In genomic region chr9:46608695-46609094, GRCm38 (mm10) we compare ENCODE assay signal across 24 mouse cellular contexts.
A peak's percentile ranks its signal among the peaks of the same experiment; 100 is the strongest.
DNase-seq lines count a peak whose midpoint lies in the region; ATAC-seq and TF ChIP-seq lines count a peak whose summit lies in the region.
"Had no signal": no experiment of that assay in that cellular context is flagged by ENCODE, and none has a peak within 500 bp of the region (broad histone marks: within the 10 kb centered on the region; RNA-seq: fewer than 3 reads in every experiment).

No protein-coding gene starts in this region.

- H3K4me3 ChIP-seq in intestine, embryonic 14.5 days (ENCODE audit: low read depth, low read length): no peak overlapping the region
- no peak overlapping the region for H3K4me3 ChIP-seq in intestine, embryonic 16.5 days (ENCODE audit: low read length)
- no peak overlapping the region for H3K4me3 ChIP-seq in midbrain, postnatal 0 days (ENCODE audit: low read depth, low read length)
- no peak overlapping the region for H3K4me3 ChIP-seq in midbrain, embryonic 10.5 days
- H3K4me3 ChIP-seq in intestine, postnatal 0 days (ENCODE audit: low read depth, low read length): no peak overlapping the region
- no peak overlapping the region for H3K4me3 ChIP-seq in stomach, postnatal 0 days (ENCODE audit: low read depth, low read length)
- no peak overlapping the region for H3K4me3 ChIP-seq in heart, embryonic 12.5 days
- H3K4me3 ChIP-seq: embryonic facial prominence, embryonic 13.5 days; embryonic facial prominence, embryonic 15.5 days; erythroblast, embryonic 14.5 days; forebrain, embryonic 10.5 days; forebrain, embryonic 13.5 days had no signal

- DNase-seq in intestine, embryonic 14.5 days (ENCODE audit: low spot score): no peak
- no peak for DNase-seq in midbrain, postnatal 0 days (ENCODE audit: low spot score)
- no peak for DNase-seq in midbrain, embryonic 10.5 days (ENCODE audit: low spot score)
- no peak for DNase-seq in stomach, postnatal 0 days (ENCODE audit: low spot score)
- DNase-seq in natural killer cell, adult 2 months (ENCODE audit: low spot score in 2 of 2): no peak
- DNase-seq: adrenal gland, adult 2 months; adrenal gland, postnatal 10 days; adrenal gland, postnatal 25 days; cerebellum, adult 11 months; cerebellum, adult 18-20 months; cerebellum, adult 8-10 months; cerebellum, adult 9-11 months; cerebellum, postnatal 14 days; cerebellum, postnatal 36 days; embryo, embryonic 11 days had no signal

- H3K4me2 ChIP-seq in intestine, embryonic 14.5 days (ENCODE audit: low read length): no peak overlapping the region
- H3K4me2 ChIP-seq in intestine, embryonic 16.5 days (ENCODE audit: low read depth, low read length): no peak overlapping the region
- no peak overlapping the region for H3K4me2 ChIP-seq in midbrain, postnatal 0 days (ENCODE audit: low read depth, low read length, poor library complexity, severe bottlenecking)
- no peak overlapping the region for H3K4me2 ChIP-seq in intestine, postnatal 0 days (replicated peaks; ENCODE audit: low read depth)
- H3K4me2 ChIP-seq in stomach, postnatal 0 days (replicated peaks; ENCODE audit: low read depth): no peak overlapping the region
- no peak overlapping the region for H3K4me2 ChIP-seq in heart, embryonic 12.5 days
- H3K4me2 ChIP-seq: embryonic facial prominence, embryonic 13.5 days; embryonic facial prominence, embryonic 15.5 days; forebrain, embryonic 13.5 days had no signal

- TF ChIP-seq CTCF in midbrain, postnatal 0 days (IDR thresholded peaks at IDR 0.05): no peak
- TF ChIP-seq CTCF in intestine, postnatal 0 days (IDR thresholded peaks at IDR 0.05; ENCODE audit: low read depth): no peak
- no peak for TF ChIP-seq CTCF in stomach, postnatal 0 days (IDR thresholded peaks at IDR 0.05; ENCODE audit: low read depth)

- no peak overlapping the region for H3K27ac ChIP-seq in intestine, embryonic 14.5 days (ENCODE audit: low read depth)
- H3K27ac ChIP-seq in intestine, embryonic 16.5 days (ENCODE audit: low read length): no peak overlapping the region
- peak overlapping the region; percentile 32 for H3K27ac ChIP-seq in midbrain, postnatal 0 days (ENCODE audit: low read depth, low read length)
- H3K27ac ChIP-seq in midbrain, embryonic 10.5 days (replicated peaks): no peak overlapping the region
- no peak overlapping the region for H3K27ac ChIP-seq in intestine, postnatal 0 days (ENCODE audit: low read depth, low read length)
- no peak overlapping the region for H3K27ac ChIP-seq in stomach, postnatal 0 days (replicated peaks)
- no peak overlapping the region for H3K27ac ChIP-seq in heart, embryonic 12.5 days (ENCODE audit: poor library complexity, severe bottlenecking)
- H3K27ac ChIP-seq: embryonic facial prominence, embryonic 13.5 days; embryonic facial prominence, embryonic 15.5 days; forebrain, embryonic 13.5 days had no signal

- ATAC-seq in intestine, embryonic 14.5 days (replicated peaks; ENCODE audit: low FRiP score, low TSS enrichment, low read depth): peak; percentile 60; the same call in 1 of the 2 replicates
- ATAC-seq in intestine, embryonic 16.5 days: no peak
- no peak for ATAC-seq in midbrain, postnatal 0 days (ENCODE audit: low FRiP score)
- peak; percentile 25; the same call in 1 of the 2 replicates for ATAC-seq in intestine, postnatal 0 days
- ATAC-seq in stomach, postnatal 0 days (ENCODE audit: low FRiP score, low TSS enrichment): peak; percentile 78
- no peak for ATAC-seq in heart, embryonic 12.5 days (ENCODE audit: insufficient number of reproducible peaks, low FRiP score)
- ATAC-seq: forebrain, embryonic 13.5 days; forebrain, embryonic 16.5 days had no signal

- WGBS in intestine, embryonic 14.5 days: 71% methylated on average over 8 of the region's 8 CpGs
- WGBS in intestine, embryonic 16.5 days: 65% methylated on average over 8 of the region's 8 CpGs
- 69% methylated on average over 8 of the region's 8 CpGs for WGBS in midbrain, postnatal 0 days
- WGBS in midbrain, embryonic 10.5 days: 88% methylated on average over 8 of the region's 8 CpGs
- 47% methylated on average over 8 of the region's 8 CpGs for WGBS in intestine, postnatal 0 days
- WGBS in stomach, postnatal 0 days: 62% methylated on average over 8 of the region's 8 CpGs
- 83% methylated on average over 8 of the region's 8 CpGs for WGBS in heart, embryonic 12.5 days

- H3K9me3 ChIP-seq in intestine, embryonic 14.5 days (ENCODE audit: control insufficient read depth, low read length): no peaks in the 10 kb centered on the region
- H3K9me3 ChIP-seq in intestine, embryonic 16.5 days (ENCODE audit: control insufficient read depth, low read length): peaks cover 5% of the 10 kb centered on the region; the same call in 1 of the 2 replicates
- H3K9me3 ChIP-seq in midbrain, postnatal 0 days (ENCODE audit: low read length): no peaks in the 10 kb centered on the region
- no peaks in the 10 kb centered on the region for H3K9me3 ChIP-seq in midbrain, embryonic 10.5 days (replicated peaks)
- no peaks in the 10 kb centered on the region for H3K9me3 ChIP-seq in intestine, postnatal 0 days (ENCODE audit: control insufficient read depth)
- 0 out of 2 replicates have a peak, but pooled peaks cover 3% of the 10 kb centered on the region for H3K9me3 ChIP-seq in stomach, postnatal 0 days (ENCODE audit: control insufficient read depth, low read length)
- H3K9me3 ChIP-seq in heart, embryonic 12.5 days (replicated peaks): peaks cover 7% of the 10 kb centered on the region
- H3K9me3 ChIP-seq: embryonic facial prominence, embryonic 13.5 days; embryonic facial prominence, embryonic 15.5 days; forebrain, embryonic 13.5 days had no signal

- H3K4me1 ChIP-seq in intestine, embryonic 14.5 days (replicated peaks; ENCODE audit: control insufficient read depth, insufficient read depth, low read length): peaks cover 10% of the 10 kb centered on the region; the same call in 1 of the 2 replicates
- no peaks in the 10 kb centered on the region for H3K4me1 ChIP-seq in intestine, embryonic 16.5 days (ENCODE audit: control insufficient read depth, insufficient read depth, low read length)
- H3K4me1 ChIP-seq in midbrain, postnatal 0 days (ENCODE audit: insufficient read depth, low read length): peaks cover 13% of the 10 kb centered on the region; the same call in 1 of the 2 replicates
- H3K4me1 ChIP-seq in midbrain, embryonic 10.5 days: peaks cover 23% of the 10 kb centered on the region
- no peaks in the 10 kb centered on the region for H3K4me1 ChIP-seq in intestine, postnatal 0 days (replicated peaks; ENCODE audit: control insufficient read depth, insufficient read depth, low read length)
- H3K4me1 ChIP-seq in stomach, postnatal 0 days (replicated peaks; ENCODE audit: control insufficient read depth, insufficient read depth): no peaks in the 10 kb centered on the region
- H3K4me1 ChIP-seq in heart, embryonic 12.5 days (replicated peaks): peaks cover 5% of the 10 kb centered on the region; the same call in 1 of the 2 replicates
- H3K4me1 ChIP-seq: embryonic facial prominence, embryonic 15.5 days had no signal

- no peak for TF ChIP-seq EP300 in stomach, postnatal 0 days (optimal IDR thresholded peaks at IDR 0.05)

- H3K36me3 ChIP-seq in intestine, embryonic 14.5 days (ENCODE audit: control insufficient read depth, insufficient read depth, low read length): no peaks in the 10 kb centered on the region
- no peaks in the 10 kb centered on the region for H3K36me3 ChIP-seq in intestine, embryonic 16.5 days (ENCODE audit: control insufficient read depth, insufficient read depth, low read length)
- no peaks in the 10 kb centered on the region for H3K36me3 ChIP-seq in midbrain, postnatal 0 days (ENCODE audit: insufficient read depth, low read length)
- H3K36me3 ChIP-seq in midbrain, embryonic 10.5 days: no peaks in the 10 kb centered on the region
- no peaks in the 10 kb centered on the region for H3K36me3 ChIP-seq in intestine, postnatal 0 days (ENCODE audit: control insufficient read depth, insufficient read depth)
- no peaks in the 10 kb centered on the region for H3K36me3 ChIP-seq in stomach, postnatal 0 days (ENCODE audit: control insufficient read depth, insufficient read depth, low read length)
- H3K36me3 ChIP-seq in heart, embryonic 12.5 days: no peaks in the 10 kb centered on the region
- H3K36me3 ChIP-seq: embryonic facial prominence, embryonic 13.5 days; embryonic facial prominence, embryonic 15.5 days; forebrain, embryonic 10.5 days had no signal

- no peaks in the 10 kb centered on the region for H3K27me3 ChIP-seq in intestine, embryonic 14.5 days (replicated peaks; ENCODE audit: control insufficient read depth, insufficient read depth, low read length)
- no peaks in the 10 kb centered on the region for H3K27me3 ChIP-seq in intestine, embryonic 16.5 days (replicated peaks; ENCODE audit: control insufficient read depth, insufficient read depth, low read length)
- H3K27me3 ChIP-seq in midbrain, postnatal 0 days (ENCODE audit: insufficient read depth, low read length): no peaks in the 10 kb centered on the region
- no peaks in the 10 kb centered on the region for H3K27me3 ChIP-seq in midbrain, embryonic 10.5 days (ENCODE audit: low read depth, poor library complexity, severe bottlenecking)
- no peaks in the 10 kb centered on the region for H3K27me3 ChIP-seq in intestine, postnatal 0 days (replicated peaks; ENCODE audit: control insufficient read depth, insufficient read depth, low read length)
- H3K27me3 ChIP-seq in stomach, postnatal 0 days (ENCODE audit: control insufficient read depth, insufficient read depth, low read length): no peaks in the 10 kb centered on the region
- peaks cover 10% of the 10 kb centered on the region; the same call in 1 of the 2 replicates for H3K27me3 ChIP-seq in heart, embryonic 12.5 days (replicated peaks)
- H3K27me3 ChIP-seq: embryonic facial prominence, embryonic 13.5 days; embryonic facial prominence, embryonic 15.5 days; forebrain, embryonic 13.5 days had no signal

- no peak overlapping the region for H3K9ac ChIP-seq in intestine, embryonic 14.5 days (ENCODE audit: low read length)
- H3K9ac ChIP-seq in intestine, embryonic 16.5 days (ENCODE audit: low read depth, low read length): no peak overlapping the region
- no peak overlapping the region for H3K9ac ChIP-seq in midbrain, postnatal 0 days (replicated peaks; ENCODE audit: low read length, poor library complexity, severe bottlenecking)
- H3K9ac ChIP-seq in intestine, postnatal 0 days (ENCODE audit: low read depth, low read length): no peak overlapping the region
- H3K9ac ChIP-seq in stomach, postnatal 0 days (ENCODE audit: low read length): no peak overlapping the region
- no peak overlapping the region for H3K9ac ChIP-seq in heart, embryonic 12.5 days
- H3K9ac ChIP-seq: embryonic facial prominence, embryonic 13.5 days; embryonic facial prominence, embryonic 15.5 days; forebrain, embryonic 13.5 days had no signal

Comparison
In these comparisons a context has a peak if more than half of its experiments do, and no peak if none do; other contexts are left out.
1. ATAC-seq: peak in intestine, embryonic 14.5 days (single experiment), intestine, postnatal 0 days (single experiment) and stomach, postnatal 0 days (single experiment); none in intestine, embryonic 16.5 days (single experiment), midbrain, postnatal 0 days (single experiment) and heart, embryonic 12.5 days (single experiment).